Mouse (Mus musculus): Measurements from ENCODE around the gene Fam131b. TPM values are rescaled to one million over a fixed set of nuclear protein-coding genes. Genes with fewer than 3 reads are reported as not detected.

Gene Fam131b
- total RNA-seq (2012; rRNA removed) (0.04 TPM in 1 of 2 replicates, not detected in the other), total RNA-seq (2014; rRNA removed) (0.05 TPM in 2 replicates), polyA plus RNA-seq (2012; ENCODE audit: insufficient read length, low read depth) (0.09 TPM in 1 of 2 replicates, not detected in the other)

DNA sequence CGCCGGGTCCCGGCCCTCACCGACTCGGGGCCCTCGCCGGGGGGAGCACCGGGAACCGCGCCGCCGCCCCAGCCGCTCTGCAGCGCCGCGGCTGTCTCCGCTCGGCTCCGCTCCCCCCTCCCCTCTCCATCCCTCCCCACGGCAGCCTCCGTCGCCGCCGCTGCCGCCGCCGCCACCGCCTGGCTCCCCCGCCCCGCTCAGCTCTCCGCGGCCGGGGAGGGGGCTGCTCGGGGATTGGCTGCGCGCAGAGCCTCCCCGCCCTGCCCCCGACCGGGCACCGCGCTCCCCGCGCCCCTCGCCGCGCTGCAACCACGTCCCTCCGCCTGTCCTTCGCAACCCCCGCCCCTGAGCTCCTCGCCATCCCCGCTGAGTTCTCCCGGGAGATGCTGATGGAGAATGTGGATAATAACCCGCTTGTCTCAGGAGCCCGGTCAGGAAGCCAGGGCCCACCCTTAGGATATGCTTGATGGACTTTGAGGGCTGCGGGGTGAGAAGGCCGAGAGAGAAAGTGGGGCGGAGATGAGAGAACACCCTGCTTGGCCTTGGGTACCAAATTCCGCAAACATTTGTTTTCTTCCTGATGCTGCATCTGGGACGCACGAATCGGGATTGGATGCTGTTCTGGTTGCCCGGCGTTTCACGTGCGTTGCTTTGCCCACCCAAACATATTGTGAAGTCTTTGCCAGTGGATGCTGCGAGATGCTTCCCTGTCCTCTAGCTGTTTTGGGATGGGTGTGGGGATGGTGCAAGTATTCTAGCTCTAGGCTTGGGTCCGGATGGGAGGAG, at the start of gene Fam131b:
Gene Fam131b (minus strand): TSS at position 162 of the 786 bp plus-strand sequence.
- peak within 1 kb of the TSS; percentile 87 for H3K4me2 ChIP-seq (ENCODE audit: insufficient read depth, low read depth, poor library complexity, severe bottlenecking)
- H3K4me3 ChIP-seq (replicated peaks in 1 of 3; ENCODE audit: low read depth in 2 of 3, low read length in 2 of 3, poor library complexity in 1 of 3), result peak within 1 kb of the TSS; percentile 38 to 73 (median 63)
- H3K36me3 ChIP-seq (replicated peaks in 1 of 2; ENCODE audit: control insufficient read depth in 1 of 2, insufficient read depth in 1 of 2, low read length in 1 of 2), result no peaks in the 10 kb centered on the region
- peaks cover 27% of the 10 kb centered on the region for H3K27me3 ChIP-seq (replicated peaks)
- H3K27ac ChIP-seq (ENCODE audit: insufficient read depth, low read depth), result no peak within 1 kb of the TSS
- dilution Hi-C loops (cut with MboI; ENCODE audit: extremely low pct_ligation_motif_present, extremely low pct_unique_long_range_greater_than_20kb, low sequenced_read_pairs) (no loop called here), in situ Hi-C loops (cut with MboI; ENCODE audit: low pct_ligation_motif_present, low pct_unique_long_range_greater_than_20kb, low sequenced_read_pairs) (loop anchor here (10.0 to 25.0 kb wide), 2 partner anchors 90 to 263 kb away; partner anchors contain the start of gene Tcaf3)
- peak; percentile 20 for DNase-seq (ENCODE audit: extremely low read depth)
- no peaks in the 10 kb centered on the region; a peak in 1 of 4 replicates for H3K4me1 ChIP-seq (ENCODE audit: control insufficient read depth in 1 of 2, insufficient read depth in 2 of 2)
- H3K9me3 ChIP-seq (replicated peaks; ENCODE audit: low read length), result peaks cover 3% of the 10 kb centered on the region
- peak within 1 kb of the TSS; percentile 41 for H3K9ac ChIP-seq (ENCODE audit: insufficient read depth, low read depth)
- TF ChIP-seq E2F4 (IDR thresholded peaks at IDR 0.05; ENCODE audit: insufficient replicate concordance, low read depth, low read length) (no peak), MAZ (IDR thresholded peaks at IDR 0.05; ENCODE audit: low read depth, low read length) (0 out of 2 replicates have a peak, but pooled peaks have one; percentile 4), NRF1 (IDR thresholded peaks at IDR 0.05; ENCODE audit: low read depth, low read length) (no peak), POLR2A (IDR thresholded peaks at IDR 0.05; ENCODE audit: low read depth, low read length) (no peak)
- H3K79me2 ChIP-seq (replicated peaks; ENCODE audit: control insufficient read depth, extremely low read depth, insufficient read depth, poor library complexity, severe bottlenecking), result no peaks in the 10 kb centered on the region

DNA sequence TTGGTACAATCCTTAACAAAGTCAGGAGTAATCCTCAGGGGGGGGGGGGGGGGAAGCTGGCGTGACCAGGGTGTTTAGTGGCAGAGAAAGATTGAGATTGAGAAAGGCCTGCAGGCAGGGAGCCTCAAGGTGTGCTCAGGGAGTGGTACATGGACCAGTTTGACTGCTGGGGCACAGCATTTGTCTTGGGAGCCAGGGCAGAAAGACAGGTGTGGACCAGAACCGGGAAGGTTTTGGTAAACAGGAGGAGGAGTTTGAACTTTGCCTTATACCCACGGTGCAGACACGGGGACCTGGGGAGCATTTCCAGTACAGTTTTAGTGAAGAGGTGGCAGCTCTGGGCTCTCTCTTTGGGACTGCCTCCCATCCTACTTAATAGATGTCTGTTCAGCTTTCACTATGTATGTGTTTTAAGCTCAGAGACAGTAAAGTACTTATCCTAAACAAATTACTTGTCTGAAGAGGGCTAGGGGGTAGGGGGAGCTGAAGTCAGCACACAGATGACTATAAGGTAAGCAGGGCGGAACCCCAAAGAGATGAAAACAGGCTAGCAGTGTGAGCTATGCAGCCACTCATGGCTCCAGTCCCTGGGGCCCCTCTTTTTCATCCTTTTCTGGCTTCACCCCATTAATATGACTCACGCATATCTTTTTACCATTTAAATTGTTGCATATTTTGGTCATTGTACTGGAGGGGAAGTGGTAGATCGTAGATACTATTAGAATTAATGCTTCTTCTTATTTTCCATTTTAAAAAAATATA, 49.4 kb upstream of the Fam131b start:
- dilution Hi-C loops (cut with MboI; ENCODE audit: extremely low pct_ligation_motif_present, extremely low pct_unique_long_range_greater_than_20kb, low sequenced_read_pairs), result no loop called here
- no peaks in the 10 kb centered on the region for H3K27me3 ChIP-seq (replicated peaks)
- H3K27ac ChIP-seq (ENCODE audit: insufficient read depth, low read depth), result no peak overlapping the region
- in situ Hi-C loops (cut with MboI; ENCODE audit: low pct_ligation_motif_present, low pct_unique_long_range_greater_than_20kb, low sequenced_read_pairs), result no loop called here
- H3K4me3 ChIP-seq (replicated peaks in 1 of 3; ENCODE audit: low read depth in 2 of 3, low read length in 2 of 3, poor library complexity in 1 of 3), result no peak overlapping the region
- H3K36me3 ChIP-seq (replicated peaks in 1 of 2; ENCODE audit: control insufficient read depth in 1 of 2, insufficient read depth in 1 of 2, low read length in 1 of 2), result no peaks in the 10 kb centered on the region
- H3K79me2 ChIP-seq (replicated peaks; ENCODE audit: control insufficient read depth, extremely low read depth, insufficient read depth, poor library complexity, severe bottlenecking), result no peaks in the 10 kb centered on the region
- no peak for TF ChIP-seq ZKSCAN1 (IDR thresholded peaks at IDR 0.05; ENCODE audit: borderline replicate concordance, low read depth, low read length)
- TF ChIP-seq UBTF (IDR thresholded peaks at IDR 0.05; ENCODE audit: low read depth, low read length), result no peak
- no peak for TF ChIP-seq USF2 (conservative IDR thresholded peaks at IDR 0.05; ENCODE audit: low read depth, low read length)
- no peak for TF ChIP-seq CHD1 (IDR thresholded peaks at IDR 0.05; ENCODE audit: low read depth, low read length)
- no peak for TF ChIP-seq MYC (IDR thresholded peaks at IDR 0.05; ENCODE audit: low read depth, low read length)
- no peak for TF ChIP-seq SIN3A (IDR thresholded peaks at IDR 0.05; ENCODE audit: low read length)
- TF ChIP-seq GABPA (IDR thresholded peaks at IDR 0.05; ENCODE audit: insufficient replicate concordance, low read depth, low read length), result no peak
- no peak for TF ChIP-seq E2F4 (IDR thresholded peaks at IDR 0.05; ENCODE audit: insufficient replicate concordance, low read depth, low read length)
- no peak for TF ChIP-seq PAX5 (IDR thresholded peaks at IDR 0.05; ENCODE audit: low read length)
- TF ChIP-seq JUND (conservative IDR thresholded peaks at IDR 0.05; ENCODE audit: low read depth, low read length), result no peak
- TF ChIP-seq MEF2A (IDR thresholded peaks at IDR 0.05; ENCODE audit: borderline replicate concordance, low read depth, low read length), result no peak
- no peak for TF ChIP-seq USF1 (IDR thresholded peaks at IDR 0.05; ENCODE audit: low read depth, low read length)
- TF ChIP-seq TBP (conservative IDR thresholded peaks at IDR 0.05; ENCODE audit: low read depth, low read length), result no peak
- no peak for TF ChIP-seq KAT2A (IDR thresholded peaks at IDR 0.05; ENCODE audit: insufficient replicate concordance, low read length)
- TF ChIP-seq TCF12 (IDR thresholded peaks at IDR 0.05; ENCODE audit: low read depth, low read length), result no peak
- no peak for TF ChIP-seq ELF1 (IDR thresholded peaks at IDR 0.05; ENCODE audit: low read depth, low read length)
- no peak for TF ChIP-seq CTCF (conservative IDR thresholded peaks at IDR 0.05 in 1 of 2, IDR thresholded peaks at IDR 0.05 in 1 of 2; ENCODE audit: low read depth in 2 of 2, low read length in 2 of 2)
- TF ChIP-seq MAFK (IDR thresholded peaks at IDR 0.05; ENCODE audit: insufficient replicate concordance, low read length), result no peak
- H3K4me2 ChIP-seq (ENCODE audit: insufficient read depth, low read depth, poor library complexity, severe bottlenecking), result peak overlapping the region; percentile 85
- no peak overlapping the region for H3K9ac ChIP-seq (ENCODE audit: insufficient read depth, low read depth)
- no peak for DNase-seq (ENCODE audit: extremely low read depth)
- no peaks in the 10 kb centered on the region for H3K9me3 ChIP-seq (replicated peaks; ENCODE audit: low read length)
- H3K4me1 ChIP-seq (ENCODE audit: control insufficient read depth in 1 of 2, insufficient read depth in 2 of 2), result peaks cover 0 to 17% of the 10 kb centered on the region in 2 experiments; a peak in 2 of 4 replicates
